Mouse (Mus musculus) gastrocnemius, adult 18-20 months (tissue): ENCODE results near the gene Phf2. TPM values are rescaled to one million over a fixed set of nuclear protein-coding genes. Genes with fewer than 3 reads are reported as not detected.

Source experiments
- total RNA-seq, 2 experiments: library from RNA; stranded (reverse); gene quantifications; 2 replicates each; pipeline ENCODE4 v1.2.3; 2021

The Phf2 gene
- total RNA-seq, 2 experiments from 2014 or later: 33.1 to 35.2 TPM

Other genes starting within 250 kb of the Phf2 start
- gene Ptpdc1, start 245.5 kb downstream of the Phf2 start, total RNA-seq: 1 to 10 TPM; 3.7 to 3.8 TPM
- gene Barx1, start 208.1 kb downstream of the Phf2 start, total RNA-seq: not detected
- 100 to 1,000 TPM; 109 to 116 TPM for gene Fam120a, start 96.9 kb upstream of the Phf2 start, total RNA-seq